Mouse (Mus musculus): ENCODE data around the gene Mfsd2b. TPM values are rescaled to one million over a fixed set of nuclear protein-coding genes. Genes with fewer than 3 reads are reported as not detected.

Gene Mfsd2b
- polyA plus RNA-seq, 1 experiment from 2014 or later = 61.2 TPM

Other genes starting within 250 kb of the Mfsd2b start
- gene Fam228a, start 135.9 kb downstream of the Mfsd2b start, polyA plus RNA-seq (2015; fragmentation: Nextera tagmentation; extraction: Ambion mirVana) = 0.05 TPM in 1 of 2 replicates, not detected in the other
- 1.2 and 1.5 TPM in 2 replicates for gene Pfn4, start 105.3 kb downstream of the Mfsd2b start, polyA plus RNA-seq (2015; fragmentation: Nextera tagmentation; extraction: Ambion mirVana)
- gene Fam228b, start 105.1 kb downstream of the Mfsd2b start, polyA plus RNA-seq (2015; fragmentation: Nextera tagmentation; extraction: Ambion mirVana) = 0.87 and 0.89 TPM in 2 replicates
- gene Sf3b6, start 56.8 kb downstream of the Mfsd2b start, polyA plus RNA-seq (2015; fragmentation: Nextera tagmentation; extraction: Ambion mirVana) = 147 and 158 TPM in 2 replicates
- 3.2 and 3.6 TPM in 2 replicates for gene Fkbp1b, start 32.8 kb downstream of the Mfsd2b start, polyA plus RNA-seq (2015; fragmentation: Nextera tagmentation; extraction: Ambion mirVana)
- 16.1 and 17.3 TPM in 2 replicates for gene Wdcp, start 31.1 kb downstream of the Mfsd2b start, polyA plus RNA-seq (2015; fragmentation: Nextera tagmentation; extraction: Ambion mirVana)
- 35.8 and 45.1 TPM in 2 replicates for gene Ubxn2a, start 33.3 kb upstream of the Mfsd2b start, polyA plus RNA-seq (2015; fragmentation: Nextera tagmentation; extraction: Ambion mirVana)
- gene Atad2b, start 43.0 kb upstream of the Mfsd2b start, polyA plus RNA-seq (2015; fragmentation: Nextera tagmentation; extraction: Ambion mirVana) = 4.9 and 5.1 TPM in 2 replicates

Data from liver, embryonic 13.5 days (tissue).